Mouse (Mus musculus) forebrain, embryonic 11.5 days (tissue): ENCODE results near the gene Dlg1. TPM values are rescaled to one million over a fixed set of nuclear protein-coding genes. Genes with fewer than 3 reads are reported as not detected.

ENCODE experiments used
- ATAC-seq: fragments of 200-750 bp; cut with Nextera tagmentation; replicated peaks from 2 replicates; pipeline ENCODE4 v1.8.0; 2017; ENCODE audit warnings: moderate TSS enrichment; ENCODE audit not compliant: low FRiP score
- DNase-seq: peaks from one replicate; pipeline ENCODE4 v3.0.0-alpha.2; 2017; ENCODE audit warnings: low spot score
- H3K27ac ChIP-seq: fragments of 300-500 bp; sonication (generic); 2 replicates; pipeline ENCODE4 v1.5.1; 2014; ENCODE audit warnings: low read depth, low read length
- H3K27me3 ChIP-seq: fragments of 300-500 bp; sonication (generic); 2 replicates; pipeline ENCODE4 v1.6.1; 2014; ENCODE audit warnings: mild to moderate bottlenecking, low read length, mixed read lengths; ENCODE audit not compliant: control insufficient read depth, insufficient read depth
- H3K36me3 ChIP-seq: fragments of 300-500 bp; sonication (generic); 2 replicates; pipeline ENCODE4 v1.6.1; 2014; ENCODE audit warnings: mild to moderate bottlenecking, low read length, moderate library complexity, mixed read lengths; ENCODE audit not compliant: control insufficient read depth, insufficient read depth
- H3K4me1 ChIP-seq: fragments of 300-500 bp; sonication (generic); replicated peaks from 2 replicates; pipeline ENCODE4 v1.6.1; 2014; ENCODE audit warnings: low read length, mixed read lengths; ENCODE audit not compliant: control insufficient read depth, insufficient read depth
- H3K4me2 ChIP-seq: fragments of 300-500 bp; sonication (generic); 2 replicates; pipeline ENCODE4 v1.6.1; 2014; ENCODE audit warnings: low read depth, mild to moderate bottlenecking, low read length, moderate library complexity, mixed read lengths; ENCODE audit not compliant: severe bottlenecking
- H3K4me3 ChIP-seq: fragments of 300-500 bp; sonication (generic); 2 replicates; pipeline ENCODE4 v1.5.1; 2014; ENCODE audit warnings: low read depth, low read length
- H3K9ac ChIP-seq: fragments of 300-500 bp; sonication (generic); 2 replicates; pipeline ENCODE4 v1.6.1; 2014; ENCODE audit warnings: low read length
- H3K9me3 ChIP-seq: fragments of 300-500 bp; sonication (generic); 2 replicates; pipeline ENCODE4 v1.6.1; 2016; ENCODE audit warnings: low read length, mixed read lengths; ENCODE audit not compliant: control insufficient read depth
- WGBS: fragments of 180-500 bp; shearing (Covaris S2); extraction: QIAGEN DNeasy Blood & Tissue Kit; methylation state at CpG from one replicate; pipeline ENCODE4 v1.1.7; 2014; 5-methylcytosine and 5-hydroxymethylcytosine counted together
- polyA plus RNA-seq: library from polyadenylated mRNA; unstranded; fragments of >200 nt; fragmentation: Nextera tagmentation; extraction: Ambion mirVana; gene quantifications from 2 replicates; pipeline ENCODE4 v1.2.1, GENCODE M21; 2014

Dlg1 gene
- polyA plus RNA-seq, 1 experiment from 2014 or later: 38.5 TPM

GRCm38 (mm10) chr16:31756436-31756835, 93.2 kb downstream of the Dlg1 start:
- no peak for DNase-seq
- WGBS: 85% methylated on average over 5 of the region's 5 CpGs
- H3K27me3 ChIP-seq: no peaks in the 10 kb centered on the region
- no peak for ATAC-seq
- no peak overlapping the region for H3K9ac ChIP-seq
- no peaks in the 10 kb centered on the region for H3K9me3 ChIP-seq
- H3K36me3 ChIP-seq: no peaks in the 10 kb centered on the region
- H3K4me3 ChIP-seq: no peak overlapping the region
- no peak overlapping the region for H3K27ac ChIP-seq
- H3K4me1 ChIP-seq: no peaks in the 10 kb centered on the region
- H3K4me2 ChIP-seq: no peak overlapping the region

- DNase-seq (no peak), ATAC-seq (no peak)
- Histone ChIP-seq H3K9me3 (no peaks in the 10 kb centered on the region), H3K4me1 (no peaks in the 10 kb centered on the region), H3K27ac (no peak overlapping the region), H3K36me3 (no peaks in the 10 kb centered on the region), H3K4me2 (no peak overlapping the region), H3K9ac (no peak overlapping the region), H3K27me3 (no peaks in the 10 kb centered on the region), H3K4me3 (no peak overlapping the region)
- WGBS: 70% methylated on average over 1 of the region's 1 CpGs
Measured at GRCm38 (mm10) chr16:31757606-31758005, 94.4 kb downstream of the Dlg1 start.

- no peak overlapping the region for H3K4me2 ChIP-seq
- H3K9ac ChIP-seq: no peak overlapping the region
- H3K4me1 ChIP-seq: no peaks in the 10 kb centered on the region
- H3K9me3 ChIP-seq: no peaks in the 10 kb centered on the region
- H3K36me3 ChIP-seq: no peaks in the 10 kb centered on the region
- H3K27ac ChIP-seq: no peak overlapping the region
- H3K4me3 ChIP-seq: no peak overlapping the region
- DNase-seq (no peak), ATAC-seq (no peak)
- H3K27me3 ChIP-seq: no peaks in the 10 kb centered on the region
- 90% methylated on average over 6 of the region's 6 CpGs for WGBS
Measured at GRCm38 (mm10) chr16:31759416-31759815, 96.2 kb downstream of the Dlg1 start.

GRCm38 (mm10) chr16:31766298-31766697, 103.1 kb downstream of the Dlg1 start:
- Histone ChIP-seq H3K27ac (no peak overlapping the region), H3K9me3 (no peaks in the 10 kb centered on the region), H3K27me3 (no peaks in the 10 kb centered on the region), H3K4me1 (no peaks in the 10 kb centered on the region), H3K4me3 (no peak overlapping the region), H3K4me2 (no peak overlapping the region), H3K9ac (no peak overlapping the region), H3K36me3 (no peaks in the 10 kb centered on the region)
- WGBS: 96% methylated on average over 6 of the region's 6 CpGs
- DNase-seq (no peak), ATAC-seq (no peak)

GRCm38 (mm10) chr16:31766715-31767114, 103.5 kb downstream of the Dlg1 start:
- WGBS: 69% methylated on average over 3 of the region's 3 CpGs
- no peaks in the 10 kb centered on the region for H3K4me1 ChIP-seq
- no peak overlapping the region for H3K9ac ChIP-seq
- H3K9me3 ChIP-seq: no peaks in the 10 kb centered on the region
- no peak for ATAC-seq
- no peak overlapping the region for H3K4me2 ChIP-seq
- no peak overlapping the region for H3K27ac ChIP-seq
- no peak overlapping the region for H3K4me3 ChIP-seq
- DNase-seq: no peak
- H3K36me3 ChIP-seq: no peaks in the 10 kb centered on the region
- H3K27me3 ChIP-seq: no peaks in the 10 kb centered on the region

- H3K4me3 ChIP-seq: no peak overlapping the region
- DNase-seq (no peak), ATAC-seq (no peak)
- no peak overlapping the region for H3K9ac ChIP-seq
- no peaks in the 10 kb centered on the region for H3K36me3 ChIP-seq
- no peak overlapping the region for H3K4me2 ChIP-seq
- no peaks in the 10 kb centered on the region for H3K9me3 ChIP-seq
- no peak overlapping the region for H3K27ac ChIP-seq
- no peaks in the 10 kb centered on the region for H3K27me3 ChIP-seq
- no peaks in the 10 kb centered on the region for H3K4me1 ChIP-seq
- 91% methylated on average over 10 of the region's 10 CpGs for WGBS
Measured at GRCm38 (mm10) chr16:31775924-31776323, 112.7 kb downstream of the Dlg1 start.

- Histone ChIP-seq H3K4me2 (no peak overlapping the region), H3K27ac (no peak overlapping the region), H3K9ac (no peak overlapping the region), H3K4me3 (no peak overlapping the region), H3K9me3 (no peaks in the 10 kb centered on the region), H3K4me1 (no peaks in the 10 kb centered on the region), H3K36me3 (no peaks in the 10 kb centered on the region), H3K27me3 (no peaks in the 10 kb centered on the region)
- ATAC-seq: no peak
- DNase-seq: no peak
- 68% methylated on average over 6 of the region's 6 CpGs for WGBS
Measured at GRCm38 (mm10) chr16:31781015-31781414, 117.8 kb downstream of the Dlg1 start.

GRCm38 (mm10) chr16:31790056-31790455, 126.8 kb downstream of the Dlg1 start:
- no peaks in the 10 kb centered on the region; the same call in 1 of the 2 replicates for H3K36me3 ChIP-seq
- no peak overlapping the region for H3K9ac ChIP-seq
- no peak overlapping the region for H3K4me2 ChIP-seq
- H3K4me1 ChIP-seq: no peaks in the 10 kb centered on the region
- no peaks in the 10 kb centered on the region for H3K9me3 ChIP-seq
- DNase-seq (no peak), ATAC-seq (no peak)
- H3K4me3 ChIP-seq: no peak overlapping the region
- 95% methylated on average over 9 of the region's 9 CpGs for WGBS
- no peak overlapping the region for H3K27ac ChIP-seq
- H3K27me3 ChIP-seq: no peaks in the 10 kb centered on the region

GRCm38 (mm10) chr16:31803644-31804043, 140.4 kb downstream of the Dlg1 start:
- no peaks in the 10 kb centered on the region for H3K36me3 ChIP-seq
- no peak for ATAC-seq
- 94% methylated on average over 3 of the region's 3 CpGs for WGBS

More at GRCm38 (mm10) chr16:31803644-31804043, 140.4 kb downstream of the Dlg1 start:
- no peak overlapping the region for H3K9ac ChIP-seq
- DNase-seq: no peak
- H3K4me3 ChIP-seq: no peak overlapping the region
- no peaks in the 10 kb centered on the region for H3K27me3 ChIP-seq
- H3K9me3 ChIP-seq: no peaks in the 10 kb centered on the region
- H3K4me2 ChIP-seq: no peak overlapping the region
- H3K27ac ChIP-seq: no peak overlapping the region
- H3K4me1 ChIP-seq: no peaks in the 10 kb centered on the region
